Mouse (Mus musculus) liver, embryonic 16.5 days (tissue): ENCODE data around the gene Ppp2r2c. TPM values are rescaled to one million over a fixed set of nuclear protein-coding genes. Genes with fewer than 3 reads are reported as not detected.

Experiments
- ATAC-seq: fragments of 200-750 bp; cut with Nextera tagmentation; 2 replicates; pipeline ENCODE4 v1.8.0; 2017; ENCODE audit warnings: low read depth, mild to moderate bottlenecking, moderate number of reproducible peaks, moderate library complexity
- H3K27ac ChIP-seq: fragments of 300-500 bp; sonication (generic); 2 replicates; pipeline ENCODE4 v1.5.1; 2014; ENCODE audit warnings: mild to moderate bottlenecking, low read length
- H3K27me3 ChIP-seq: fragments of 300-500 bp; sonication (generic); 2 replicates; pipeline ENCODE4 v1.6.1; 2014; ENCODE audit warnings: low read depth, low read length, mixed read lengths; ENCODE audit not compliant: control insufficient read depth, insufficient read depth
- H3K36me3 ChIP-seq: fragments of 300-500 bp; sonication (generic); 2 replicates; pipeline ENCODE4 v1.6.1; 2014; ENCODE audit warnings: mild to moderate bottlenecking; ENCODE audit not compliant: control insufficient read depth, insufficient read depth
- H3K4me1 ChIP-seq: fragments of 300-500 bp; sonication (generic); 2 replicates; pipeline ENCODE4 v1.6.1; 2014; ENCODE audit warnings: low read depth, low read length, mixed read lengths; ENCODE audit not compliant: control insufficient read depth
- H3K4me2 ChIP-seq: fragments of 300-500 bp; sonication (generic); 2 replicates; pipeline ENCODE4 v1.6.1; 2014; ENCODE audit warnings: low read depth, low read length, mixed read lengths
- H3K4me3 ChIP-seq: fragments of 300-500 bp; sonication (generic); 2 replicates; pipeline ENCODE4 v1.5.1; 2014; ENCODE audit warnings: low read depth, mild to moderate bottlenecking, low read length
- H3K9ac ChIP-seq: fragments of 300-500 bp; sonication (generic); 2 replicates; pipeline ENCODE4 v1.6.1; 2014; ENCODE audit warnings: low read depth, low read length
- H3K9me3 ChIP-seq: fragments of 300-500 bp; sonication (generic); replicated peaks from 2 replicates; pipeline ENCODE4 v1.6.1; 2016; ENCODE audit warnings: low read length; ENCODE audit not compliant: control insufficient read depth
- WGBS: fragments of 180-500 bp; shearing (Covaris S2); extraction: QIAGEN DNeasy Blood & Tissue Kit; methylation state at CpG from one replicate; pipeline ENCODE4 v1.1.7; 2014; ENCODE audit not compliant: insufficient replicate concordance; 5-methylcytosine and 5-hydroxymethylcytosine counted together
- polyA plus RNA-seq: library from polyadenylated mRNA; unstranded; fragments of >200 nt; fragmentation: Nextera tagmentation; extraction: Ambion mirVana; gene quantifications from 2 replicates; pipeline ENCODE4 v1.2.1, GENCODE M21; 2015

Ppp2r2c gene
- polyA plus RNA-seq, 1 experiment from 2014 or later = 0.02 TPM

- WGBS = 26% methylated on average over 10 of the region's 10 CpGs
- no peak overlapping the region for H3K4me2 ChIP-seq
- no peaks in the 10 kb centered on the region for H3K36me3 ChIP-seq
- no peak for ATAC-seq
- no peaks in the 10 kb centered on the region for H3K27me3 ChIP-seq
- no peaks in the 10 kb centered on the region for H3K4me1 ChIP-seq
- H3K9me3 ChIP-seq = no peaks in the 10 kb centered on the region
- H3K9ac ChIP-seq = no peak overlapping the region
- no peak overlapping the region for H3K27ac ChIP-seq
- H3K4me3 ChIP-seq = no peak overlapping the region
These were observed 54.5 kb downstream of the Ppp2r2c start for GRCm38 (mm10) chr5:36922811-36923210.

DNA sequence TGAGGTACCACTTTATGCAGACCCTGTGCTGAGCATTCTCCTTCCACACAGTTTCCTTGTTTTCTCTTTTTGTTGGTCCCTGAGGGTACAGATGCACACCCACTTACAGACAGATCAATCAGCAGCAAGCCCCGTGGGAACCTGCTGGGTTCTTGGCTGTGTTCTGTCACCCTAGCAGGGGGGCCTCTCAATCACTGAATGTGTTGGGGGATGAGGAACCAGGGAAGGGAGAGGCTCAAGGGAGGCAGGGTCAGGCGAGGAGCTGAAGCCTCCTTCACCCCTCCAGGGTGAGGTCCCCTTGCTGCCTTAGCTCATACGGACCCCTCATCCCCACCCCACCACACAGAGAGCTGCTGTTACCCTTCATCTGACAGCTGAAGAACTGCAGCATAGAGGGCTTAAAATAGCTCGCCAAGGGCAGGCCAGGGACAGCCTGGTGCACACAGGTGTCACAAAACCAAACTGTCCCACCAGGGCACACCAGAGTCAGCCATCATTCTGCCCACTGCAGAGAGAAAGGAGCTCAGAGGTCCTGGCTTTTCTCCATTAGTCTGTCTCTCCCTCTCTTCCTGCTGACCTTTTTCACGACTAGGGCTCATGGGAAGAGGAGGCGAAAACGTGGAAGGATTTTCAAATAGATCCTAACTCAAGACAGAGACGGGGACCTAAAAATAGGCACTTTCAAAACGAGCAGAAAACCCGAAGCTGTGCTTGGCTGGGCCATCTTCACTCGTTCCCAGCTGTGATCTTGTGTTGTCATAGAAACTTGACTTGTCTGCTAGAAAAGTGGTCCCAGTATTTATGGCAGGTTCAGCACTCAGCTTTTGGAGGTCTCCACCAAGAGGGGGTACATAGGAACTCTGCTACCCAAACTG lies 55.8 kb downstream of the Ppp2r2c start:
- Histone ChIP-seq H3K27ac (no peak overlapping the region), H3K4me1 (no peaks in the 10 kb centered on the region), H3K4me3 (no peak overlapping the region), H3K4me2 (no peak overlapping the region), H3K36me3 (no peaks in the 10 kb centered on the region), H3K9ac (no peak overlapping the region), H3K27me3 (no peaks in the 10 kb centered on the region), H3K9me3 (no peaks in the 10 kb centered on the region)
- WGBS = 29% methylated on average over 11 of the region's 11 CpGs
- no peak for ATAC-seq

DNA sequence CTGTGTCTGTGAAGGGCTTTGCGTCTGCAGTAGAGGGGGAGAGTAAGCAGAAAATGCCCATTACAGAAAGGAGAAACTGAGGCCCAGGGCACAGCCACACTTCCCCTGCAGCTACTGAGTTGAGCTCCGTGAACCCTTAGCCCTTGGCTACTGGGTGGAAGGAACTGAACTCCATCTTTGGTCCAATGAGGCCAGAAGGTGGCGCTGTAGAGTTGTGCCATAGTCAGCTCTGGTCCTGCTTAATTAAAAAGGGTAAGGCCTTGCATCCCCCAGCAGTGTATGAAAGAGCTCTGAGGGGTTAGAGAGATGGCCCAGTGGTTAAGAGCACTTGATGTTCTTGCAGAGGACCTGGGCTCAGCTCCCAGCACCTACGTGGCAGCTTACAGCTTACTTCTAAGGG lies 60.4 kb downstream of the Ppp2r2c start:
- WGBS = 42% methylated on average over 4 of the region's 4 CpGs
- Histone ChIP-seq H3K27me3 (no peaks in the 10 kb centered on the region), H3K4me1 (no peaks in the 10 kb centered on the region), H3K9ac (no peak overlapping the region), H3K4me3 (no peak overlapping the region), H3K4me2 (no peak overlapping the region), H3K27ac (no peak overlapping the region), H3K36me3 (no peaks in the 10 kb centered on the region), H3K9me3 (no peaks in the 10 kb centered on the region)
- ATAC-seq = no peak

- H3K4me3 ChIP-seq = no peak overlapping the region
- no peaks in the 10 kb centered on the region for H3K4me1 ChIP-seq
- no peak overlapping the region for H3K9ac ChIP-seq
- no peak for ATAC-seq
- no peaks in the 10 kb centered on the region for H3K27me3 ChIP-seq
- no peaks in the 10 kb centered on the region for H3K36me3 ChIP-seq
- no peak overlapping the region for H3K4me2 ChIP-seq
- WGBS = 31% methylated on average over 3 of the region's 3 CpGs
- H3K27ac ChIP-seq = no peak overlapping the region
- no peaks in the 10 kb centered on the region for H3K9me3 ChIP-seq
These were observed 61.1 kb downstream of the Ppp2r2c start for GRCm38 (mm10) chr5:36929376-36929775.

GRCm38 (mm10) chr5:36933383-36933782 lies 65.1 kb downstream of the Ppp2r2c start:
- no peaks in the 10 kb centered on the region for H3K9me3 ChIP-seq
- 42% methylated on average over 8 of the region's 8 CpGs for WGBS
- no peak for ATAC-seq

GRCm38 (mm10) chr5:36935486-36936473 lies 67.5 kb downstream of the Ppp2r2c start:
- no peak for ATAC-seq
- H3K4me3 ChIP-seq = no peak overlapping the region
- no peak overlapping the region for H3K9ac ChIP-seq
- no peaks in the 10 kb centered on the region for H3K27me3 ChIP-seq
- no peaks in the 10 kb centered on the region for H3K4me1 ChIP-seq
- 56% methylated on average over 17 of the region's 17 CpGs for WGBS
- no peaks in the 10 kb centered on the region for H3K9me3 ChIP-seq
- H3K36me3 ChIP-seq = no peaks in the 10 kb centered on the region
- no peak overlapping the region for H3K27ac ChIP-seq
- no peak overlapping the region for H3K4me2 ChIP-seq

More at GRCm38 (mm10) chr5:36933383-36933782, 65.1 kb downstream of the Ppp2r2c start:
- H3K27me3 ChIP-seq = no peaks in the 10 kb centered on the region
- no peak overlapping the region for H3K4me3 ChIP-seq
- no peaks in the 10 kb centered on the region for H3K36me3 ChIP-seq
- no peak overlapping the region for H3K4me2 ChIP-seq
- H3K9ac ChIP-seq = no peak overlapping the region
- H3K27ac ChIP-seq = no peak overlapping the region
- H3K4me1 ChIP-seq = no peaks in the 10 kb centered on the region

GRCm38 (mm10) chr5:36936548-36936947 lies 68.2 kb downstream of the Ppp2r2c start:
- H3K4me1 ChIP-seq = no peaks in the 10 kb centered on the region
- no peak for ATAC-seq
- no peaks in the 10 kb centered on the region for H3K27me3 ChIP-seq
- H3K36me3 ChIP-seq = no peaks in the 10 kb centered on the region
- no peak overlapping the region for H3K27ac ChIP-seq
- H3K9me3 ChIP-seq = no peaks in the 10 kb centered on the region
- no peak overlapping the region for H3K9ac ChIP-seq
- no peak overlapping the region for H3K4me3 ChIP-seq
- H3K4me2 ChIP-seq = no peak overlapping the region
- WGBS = 68% methylated on average over 7 of the region's 7 CpGs

GRCm38 (mm10) chr5:36938021-36938420 lies 69.7 kb downstream of the Ppp2r2c start:
- Histone ChIP-seq H3K4me2 (no peak overlapping the region), H3K27ac (no peak overlapping the region), H3K4me3 (no peak overlapping the region), H3K36me3 (no peaks in the 10 kb centered on the region), H3K4me1 (no peaks in the 10 kb centered on the region), H3K27me3 (no peaks in the 10 kb centered on the region), H3K9ac (no peak overlapping the region), H3K9me3 (no peaks in the 10 kb centered on the region)
- WGBS = 69% methylated on average over 5 of the region's 5 CpGs
- ATAC-seq = no peak
